Mouse (Mus musculus): ENCODE measurements around the gene Dhh.

GRCm38 (mm10) chr15:98940816-98941215 is 42.5 kb upstream of the Dhh start:
- TF ChIP-seq CTCF (IDR thresholded peaks at IDR 0.05; ENCODE audit: low read depth) = no peak
- no peak for TF ChIP-seq EP300 (IDR thresholded peaks at IDR 0.05; ENCODE audit: low read depth)

All from heart, postnatal 0 days (tissue).